Mouse (Mus musculus): Measurements from ENCODE around the gene Zbtb46.

Zbtb46 gene

GRCm38 (mm10) chr2:181364860-181365596, 94.2 kb downstream of the Zbtb46 start, which contains the start of the genes Zgpat and Arfrp1:
TSS of gene Zgpat (plus strand) at chr2:181364928.
TSS of gene Arfrp1 (minus strand) at chr2:181365404.
- DNase-seq (ENCODE audit: low spot score in 2 of 2) = peak; percentile 64 to 74

DNA sequence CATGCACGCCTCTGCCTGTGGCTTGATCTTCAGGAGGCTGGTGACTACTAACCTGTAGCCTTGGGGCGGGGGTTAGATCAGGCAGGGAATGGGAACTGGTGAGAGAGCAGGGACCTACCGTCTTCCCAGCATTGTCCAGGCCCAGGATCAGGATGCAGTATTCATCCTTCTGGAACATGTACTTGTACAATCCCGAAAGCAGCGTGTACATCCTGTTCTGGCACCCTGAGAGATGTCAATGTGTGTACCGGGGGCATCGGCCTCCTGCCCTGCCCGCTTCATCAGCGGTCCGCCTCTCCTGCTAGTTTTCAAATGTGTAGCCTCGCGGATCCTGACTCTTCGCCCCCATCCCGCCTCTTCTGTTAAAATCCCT, 94.8 kb downstream of the Zbtb46 start:
- DNase-seq (ENCODE audit: low spot score in 2 of 2) = no peak

DNA sequence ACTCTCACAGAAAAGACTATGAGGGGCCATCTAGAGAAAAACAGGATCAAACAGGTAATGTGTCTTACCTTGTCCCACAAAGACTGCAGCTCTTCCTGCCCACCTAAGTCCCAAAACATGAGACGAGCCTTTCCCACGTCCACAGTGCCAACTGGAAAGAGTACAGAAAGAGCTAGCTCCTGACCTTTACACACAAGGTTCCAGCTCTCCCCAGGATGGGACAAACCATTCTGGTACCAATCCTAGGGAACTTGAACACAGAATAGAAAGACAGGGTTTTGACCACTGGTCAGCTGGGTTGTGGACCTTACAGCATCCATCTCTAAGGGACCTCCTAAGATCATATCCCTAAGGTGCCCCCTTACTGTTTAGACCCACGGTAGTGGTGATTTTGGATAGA, 95.3 kb downstream of the Zbtb46 start:
- no peak for DNase-seq (ENCODE audit: low spot score in 2 of 2)

DNA sequence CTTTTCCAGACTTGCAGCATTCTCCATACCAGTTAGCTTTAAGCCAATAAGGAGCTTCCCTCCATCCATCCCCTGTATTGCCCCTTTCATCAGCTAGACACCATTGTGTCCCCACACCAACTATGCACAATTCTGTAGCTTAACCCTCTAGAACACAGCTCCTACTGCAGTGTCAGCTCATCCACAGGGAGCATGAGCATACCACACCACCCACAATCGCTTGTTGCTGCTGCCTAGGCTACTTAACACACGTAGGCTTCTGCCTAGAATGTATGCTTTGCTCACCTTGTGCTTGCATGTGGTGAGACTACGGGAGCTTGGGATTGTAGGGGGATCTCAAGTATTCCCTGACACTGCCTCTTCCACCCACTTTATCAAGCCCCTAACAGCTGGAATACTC, 102.4 kb downstream of the Zbtb46 start:
- DNase-seq (ENCODE audit: low spot score in 2 of 2) = no peak

- DNase-seq (ENCODE audit: low spot score in 2 of 2) = no peak
Observed at GRCm38 (mm10) chr2:181342766-181343165, 116.5 kb downstream of the Zbtb46 start.

DNA sequence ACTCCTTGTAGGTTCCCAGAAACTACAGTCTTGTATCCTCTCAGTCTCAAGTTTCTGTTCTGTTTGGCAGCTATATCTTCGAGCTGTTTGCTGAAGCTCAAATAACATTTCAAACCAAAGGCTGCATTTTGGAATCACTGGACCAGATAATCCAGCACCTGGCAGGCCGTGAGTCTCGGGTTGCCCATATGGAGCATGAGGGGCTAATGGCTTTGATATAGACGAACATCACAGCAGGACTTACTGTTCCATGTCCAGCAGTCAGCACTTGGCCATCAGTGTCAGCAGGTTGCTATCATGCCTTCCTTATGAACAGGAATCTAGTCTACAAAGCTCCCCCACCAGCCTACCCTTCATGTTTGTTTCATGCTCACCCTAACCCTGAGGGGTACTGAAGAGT, 118.8 kb downstream of the Zbtb46 start:
- DNase-seq (ENCODE audit: low spot score in 2 of 2) = no peak
